Mouse (Mus musculus) myocyte (in vitro differentiated cells): ENCODE data around the gene Abcc10. TPM values are rescaled to one million over a fixed set of nuclear protein-coding genes. Genes with fewer than 3 reads are reported as not detected.
A peak's percentile ranks its signal among the peaks of the same experiment; 100 is the strongest.

ENCODE experiments used
- H3K27me3 ChIP-seq: one replicate; pipeline ENCODE4 v1.6.1; 2011; ENCODE audit not compliant: control insufficient read depth, insufficient read depth, insufficient read length
- H3K36me3 ChIP-seq: one replicate; pipeline ENCODE4 v1.6.1; 2011; ENCODE audit not compliant: control insufficient read depth, insufficient read depth
- H3K4me2 ChIP-seq: one replicate; pipeline ENCODE4 v1.6.1; 2011; ENCODE audit warnings: low read depth, control low read depth
- H3K4me3 ChIP-seq: one replicate; pipeline ENCODE4 v1.5.1; 2011; ENCODE audit warnings: mild to moderate bottlenecking, control low read depth, moderate library complexity
- H3K79me2 ChIP-seq: one replicate; pipeline ENCODE4 v1.6.1; 2011; ENCODE audit not compliant: control insufficient read depth, insufficient read depth
- H3ac ChIP-seq: one replicate; pipeline ENCODE4 v1.6.1; 2011; ENCODE audit not compliant: control insufficient read depth, insufficient read length
- CEBPB ChIP-seq: IDR thresholded peaks from 2 replicates; pipeline ENCODE4 v1.6.1; 2011; ENCODE audit warnings: mild to moderate bottlenecking, moderate library complexity; ENCODE audit not compliant: poor library complexity, insufficient read depth, severe bottlenecking
- E2F4 ChIP-seq: IDR thresholded peaks from one replicate; pipeline ENCODE4 v1.6.1; 2011; ENCODE audit warnings: mild to moderate bottlenecking, control low read depth, moderate library complexity; ENCODE audit not compliant: insufficient read depth
- MAX ChIP-seq: IDR thresholded peaks from one replicate; pipeline ENCODE4 v1.6.1; 2011; ENCODE audit warnings: low read depth, mild to moderate bottlenecking, control low read depth
- MYOD1 ChIP-seq, 3 experiments: IDR thresholded peaks; one replicate each; pipeline ENCODE4 v1.6.1; 2011; ENCODE audit warnings: control low read depth in 2 of 3, low read depth in 2 of 3, mild to moderate bottlenecking in 2 of 3, moderate library complexity in 1 of 3; ENCODE audit not compliant: insufficient read length in 2 of 3, control insufficient read depth in 1 of 3
- MYOG ChIP-seq, 3 experiments: IDR thresholded peaks; one replicate each; pipeline ENCODE4 v1.6.1; 2011; ENCODE audit warnings: control low read depth in 2 of 3, low read depth in 2 of 3, mild to moderate bottlenecking in 2 of 3; ENCODE audit not compliant: insufficient read length in 2 of 3, control insufficient read depth in 1 of 3, insufficient read depth in 1 of 3
- POLR2A ChIP-seq: IDR thresholded peaks from one replicate; pipeline ENCODE4 v1.6.1; 2011; ENCODE audit warnings: low read depth, mild to moderate bottlenecking, control low read depth, moderate library complexity; ENCODE audit not compliant: insufficient read length
- POLR2AphosphoS2 ChIP-seq: IDR thresholded peaks from one replicate; pipeline ENCODE4 v1.6.1; 2011; ENCODE audit warnings: low read depth, control low read depth; ENCODE audit not compliant: insufficient read length
- REST ChIP-seq: IDR thresholded peaks from one replicate; pipeline ENCODE4 v1.6.1; 2011; ENCODE audit warnings: mild to moderate bottlenecking, control low read depth, moderate library complexity; ENCODE audit not compliant: insufficient read depth, insufficient read length
- SRF ChIP-seq: IDR thresholded peaks from one replicate; pipeline ENCODE4 v1.6.1; 2011; ENCODE audit warnings: low read depth; ENCODE audit not compliant: control insufficient read depth, insufficient read length
- TCF12 ChIP-seq: IDR thresholded peaks from one replicate; pipeline ENCODE4 v1.6.1; 2011; ENCODE audit warnings: mild to moderate bottlenecking, control low read depth; ENCODE audit not compliant: poor library complexity, insufficient read depth, severe bottlenecking
- TCF3 ChIP-seq: IDR thresholded peaks from one replicate; pipeline ENCODE4 v1.6.1; 2011; ENCODE audit warnings: low read depth, control low read depth; ENCODE audit not compliant: insufficient read length
- USF1 ChIP-seq: IDR thresholded peaks from one replicate; pipeline ENCODE4 v1.6.1; 2011; ENCODE audit warnings: low read depth, mild to moderate bottlenecking, control low read depth, moderate library complexity
- polyA plus RNA-seq: library from polyadenylated mRNA; unstranded; fragments of >200 nt; fragmentation: generic; extraction: Trizol; gene quantifications from one replicate; pipeline ENCODE4 v1.2.1, GENCODE M21; 2012; ENCODE audit warnings: missing spikeins

Abcc10 gene
- polyA plus RNA-seq, 1 experiment: 4.6 TPM

DNA sequence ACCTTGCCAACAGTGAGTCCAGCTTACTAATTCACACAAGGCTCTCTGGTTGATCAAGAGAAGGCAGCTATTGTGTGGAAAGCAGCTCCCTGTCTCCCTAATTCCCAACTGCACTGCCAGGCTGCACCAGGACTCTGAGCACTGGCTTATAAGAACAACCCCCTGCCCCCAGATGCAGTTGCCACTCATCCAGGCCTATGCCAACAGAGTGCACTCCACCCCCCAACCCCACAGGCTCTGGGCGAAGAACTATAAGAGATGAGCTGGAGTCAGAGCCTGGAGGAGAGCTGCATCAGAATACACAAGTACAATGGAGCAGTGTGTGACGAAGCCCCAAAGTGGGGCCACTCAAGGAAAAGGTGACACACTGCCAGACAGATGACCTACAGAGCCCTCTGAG, 56.1 kb downstream of the Abcc10 start:
- Histone ChIP-seq H3K4me3 (no peak overlapping the region), H3K4me2 (peak overlapping the region; percentile 39), H3K27me3 (no peaks in the 10 kb centered on the region), H3ac (no peak overlapping the region), H3K36me3 (no peaks in the 10 kb centered on the region), H3K79me2 (peaks cover 44% of the 10 kb centered on the region)
- TF ChIP-seq TCF3: no peak
- peak in 2 of 3 experiments; percentile 63 to 77 for TF ChIP-seq MYOD1 (IDR thresholded peaks at IDR 0.05; ENCODE audit: control insufficient read depth in 1 of 3, insufficient read length in 2 of 3, low read depth in 2 of 3)
- peak in 2 of 3 experiments; percentile 17 to 49 for TF ChIP-seq MYOG (IDR thresholded peaks at IDR 0.05; ENCODE audit: control insufficient read depth in 1 of 3, insufficient read depth in 1 of 3, insufficient read length in 2 of 3, low read depth in 2 of 3)
- no peak for TF ChIP-seq USF1
- TF ChIP-seq POLR2AphosphoS2: no peak

DNA sequence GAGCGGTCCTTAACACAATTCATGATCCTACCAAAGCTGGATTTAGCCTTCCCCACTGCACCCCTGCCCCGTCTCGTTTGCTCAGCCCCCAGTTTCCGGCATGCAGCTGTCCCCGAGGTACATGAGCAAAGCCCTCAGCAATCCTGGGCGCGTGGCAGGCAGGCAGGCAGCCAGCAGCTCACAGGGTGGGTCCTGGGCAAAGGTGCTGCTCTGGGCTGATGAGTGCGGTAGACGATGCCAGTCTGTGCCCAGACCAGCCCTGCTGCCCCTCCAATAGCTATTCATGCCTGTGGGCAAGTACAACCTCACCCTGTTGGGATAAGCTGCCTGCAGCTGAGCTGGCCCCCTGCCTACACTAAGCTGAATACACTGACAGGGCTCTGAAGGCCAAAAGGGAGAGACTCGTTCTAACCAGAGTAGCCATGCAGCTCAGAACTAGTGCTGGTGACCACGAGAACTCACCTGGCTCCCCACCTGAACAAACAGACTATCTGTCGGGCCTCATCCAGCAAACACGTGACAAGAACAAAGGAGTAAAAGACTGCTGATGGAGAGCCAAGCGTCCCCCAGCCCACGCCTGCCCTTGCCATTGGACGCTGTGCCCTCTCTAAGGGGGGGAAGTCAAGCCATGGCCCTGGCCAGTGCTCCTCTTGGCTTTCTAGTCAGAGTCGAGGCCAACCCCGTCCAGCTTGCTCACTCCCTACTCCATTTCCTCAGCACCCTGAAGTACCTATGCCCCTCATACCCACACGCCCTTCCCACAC, 58.2 kb downstream of the Abcc10 start:
- peaks cover 32% of the 10 kb centered on the region for H3K79me2 ChIP-seq
- no peaks in the 10 kb centered on the region for H3K27me3 ChIP-seq
- H3K36me3 ChIP-seq: peaks cover 3% of the 10 kb centered on the region
- no peak overlapping the region for H3K4me3 ChIP-seq
- H3K4me2 ChIP-seq: peak overlapping the region; percentile 62
- no peak overlapping the region for H3ac ChIP-seq
- TF ChIP-seq POLR2AphosphoS2 (no peak), REST (no peak), E2F4 (no peak), MYOG (IDR thresholded peaks at IDR 0.05; ENCODE audit: control insufficient read depth in 1 of 3, insufficient read depth in 1 of 3, insufficient read length in 2 of 3, low read depth in 2 of 3) (peak; percentile 88 to 100 (median 99)), TCF12 (peak; percentile 56), MAX (no peak), POLR2A (peak; percentile 49), MYOD1 (IDR thresholded peaks at IDR 0.05; ENCODE audit: control insufficient read depth in 1 of 3, insufficient read length in 2 of 3, low read depth in 2 of 3) (peak in 2 of 3 experiments; percentile 94 to 97), CEBPB (no peak), TCF3 (peak; percentile 69), USF1 (no peak), SRF (no peak)

DNA sequence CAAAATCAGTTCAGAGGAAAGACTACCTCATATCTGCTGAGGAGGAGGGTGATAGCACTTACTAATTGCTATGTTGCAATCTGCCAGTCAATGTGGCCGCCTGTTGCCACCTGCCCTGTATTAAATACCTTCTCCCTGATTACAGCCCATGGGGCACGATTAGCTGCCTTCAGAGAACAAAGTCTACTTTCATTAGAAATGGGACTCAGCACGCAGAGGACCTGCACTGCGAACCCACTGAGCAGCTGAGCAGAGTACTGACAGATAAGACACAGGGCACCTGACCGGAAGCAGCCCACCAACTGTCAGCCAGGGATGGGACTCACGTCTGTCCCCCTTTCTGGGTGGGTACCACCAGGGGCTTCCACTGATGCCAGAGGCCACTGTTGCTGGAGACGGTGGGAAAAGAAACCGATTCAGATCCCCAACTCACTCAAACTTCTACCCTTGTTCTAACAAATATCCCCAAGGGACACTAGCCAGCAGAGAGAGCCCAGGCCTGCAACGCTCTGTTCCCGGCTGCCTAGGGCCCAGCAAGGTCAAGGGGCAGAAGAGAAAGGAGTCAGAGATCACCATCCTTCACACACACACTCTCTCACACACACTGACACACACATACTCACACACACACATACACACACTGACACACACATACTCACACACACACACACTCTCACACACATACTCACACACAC, 60.0 kb downstream of the Abcc10 start:
- Histone ChIP-seq H3ac (no peak overlapping the region), H3K79me2 (peaks cover 38% of the 10 kb centered on the region), H3K27me3 (no peaks in the 10 kb centered on the region), H3K4me3 (no peak overlapping the region), H3K4me2 (peak overlapping the region; percentile 62), H3K36me3 (peaks cover 15% of the 10 kb centered on the region)
- TF ChIP-seq TCF12: no peak
- peak in 2 of 3 experiments; percentile 12 to 49 for TF ChIP-seq MYOG (IDR thresholded peaks at IDR 0.05; ENCODE audit: control insufficient read depth in 1 of 3, insufficient read depth in 1 of 3, insufficient read length in 2 of 3, low read depth in 2 of 3)

DNA sequence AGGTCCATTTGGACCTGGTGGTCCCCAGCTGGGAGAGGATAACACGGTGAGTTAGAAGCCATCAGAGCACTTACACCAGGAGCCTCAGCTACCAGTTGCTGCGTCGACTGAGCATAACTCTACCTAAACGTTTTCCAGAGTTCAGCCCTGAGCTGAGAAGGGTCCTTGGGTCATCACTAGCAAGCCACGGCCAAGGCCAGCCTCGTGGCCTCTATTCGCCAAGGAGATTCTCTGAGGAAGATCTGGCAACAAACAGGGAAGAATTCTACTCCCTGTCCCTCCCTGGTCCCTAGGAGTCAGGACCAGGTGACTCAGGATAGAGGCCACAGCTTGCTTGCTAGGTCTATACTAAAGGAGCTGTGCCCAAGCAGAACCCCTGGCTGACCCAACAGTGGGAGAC, 60.6 kb downstream of the Abcc10 start:
- Histone ChIP-seq H3K27me3 (no peaks in the 10 kb centered on the region), H3K4me2 (no peak overlapping the region), H3ac (no peak overlapping the region), H3K4me3 (no peak overlapping the region), H3K36me3 (peaks cover 20% of the 10 kb centered on the region), H3K79me2 (peaks cover 38% of the 10 kb centered on the region)
- TF ChIP-seq MAX: no peak
- TF ChIP-seq TCF12: no peak
- no peak for TF ChIP-seq CEBPB
- TF ChIP-seq REST: no peak

GRCm38 (mm10) chr17:46266986-46267385, 61.2 kb downstream of the Abcc10 start:
- Histone ChIP-seq H3K4me3 (no peak overlapping the region), H3K4me2 (peak overlapping the region; percentile 22), H3K36me3 (peaks cover 22% of the 10 kb centered on the region), H3K79me2 (peaks cover 34% of the 10 kb centered on the region), H3K27me3 (no peaks in the 10 kb centered on the region), H3ac (no peak overlapping the region)
- TF ChIP-seq TCF3 (no peak), SRF (no peak), TCF12 (no peak), MYOD1 (IDR thresholded peaks at IDR 0.05; ENCODE audit: control insufficient read depth in 1 of 3, insufficient read length in 2 of 3, low read depth in 2 of 3) (no peak), CEBPB (no peak), MAX (no peak), USF1 (no peak), E2F4 (no peak), POLR2A (no peak), MYOG (IDR thresholded peaks at IDR 0.05; ENCODE audit: control insufficient read depth in 1 of 3, insufficient read depth in 1 of 3, insufficient read length in 2 of 3, low read depth in 2 of 3) (no peak), REST (no peak), POLR2AphosphoS2 (no peak)
